Mouse (Mus musculus): ENCODE data around the gene Tunar. TPM values are rescaled to one million over a fixed set of nuclear protein-coding genes. Genes with fewer than 3 reads are reported as not detected.

The Tunar gene
- polyA plus RNA-seq (2014; fragmentation: Illumina TruSeq; extraction: RNeasy Lipid Tissue Mini Kit (QIAGEN cat#74804); ENCODE audit: insufficient read depth, low read depth, low replicate concordance): not detected

GRCm38 (mm10) chr12:105333570-105333969 lies at the start of gene Tunar:
TSS of gene Tunar (plus strand) at chr12:105333870.

Other genes starting within 250 kb of the Tunar start
- not detected for gene Tcl1b2, start 187.9 kb upstream of the Tunar start, polyA plus RNA-seq (2014; fragmentation: Illumina TruSeq; extraction: RNeasy Lipid Tissue Mini Kit (QIAGEN cat#74804); ENCODE audit: insufficient read depth, low read depth, low replicate concordance)
- gene Tcl1b1, start 174.2 kb upstream of the Tunar start, polyA plus RNA-seq (2014; fragmentation: Illumina TruSeq; extraction: RNeasy Lipid Tissue Mini Kit (QIAGEN cat#74804); ENCODE audit: insufficient read depth, low read depth, low replicate concordance): not detected
- gene Tcl1b5, start 157.5 kb upstream of the Tunar start, polyA plus RNA-seq (2014; fragmentation: Illumina TruSeq; extraction: RNeasy Lipid Tissue Mini Kit (QIAGEN cat#74804); ENCODE audit: insufficient read depth, low read depth, low replicate concordance): not detected
- gene Tcl1b3, start 142.8 kb upstream of the Tunar start, polyA plus RNA-seq (2014; fragmentation: Illumina TruSeq; extraction: RNeasy Lipid Tissue Mini Kit (QIAGEN cat#74804); ENCODE audit: insufficient read depth, low read depth, low replicate concordance): not detected
- not detected for gene Tcl1b4, start 131.9 kb upstream of the Tunar start, polyA plus RNA-seq (2014; fragmentation: Illumina TruSeq; extraction: RNeasy Lipid Tissue Mini Kit (QIAGEN cat#74804); ENCODE audit: insufficient read depth, low read depth, low replicate concordance)
- not detected for gene Tcl1, start 111.1 kb upstream of the Tunar start, polyA plus RNA-seq (2014; fragmentation: Illumina TruSeq; extraction: RNeasy Lipid Tissue Mini Kit (QIAGEN cat#74804); ENCODE audit: insufficient read depth, low read depth, low replicate concordance)
- 2.5 TPM for gene D430019H16Rik, start 120.0 kb downstream of the Tunar start, polyA plus RNA-seq (2014; fragmentation: Illumina TruSeq; extraction: RNeasy Lipid Tissue Mini Kit (QIAGEN cat#74804); ENCODE audit: insufficient read depth, low read depth, low replicate concordance)
- gene Bdkrb2, start 229.4 kb downstream of the Tunar start, polyA plus RNA-seq (2014; fragmentation: Illumina TruSeq; extraction: RNeasy Lipid Tissue Mini Kit (QIAGEN cat#74804); ENCODE audit: insufficient read depth, low read depth, low replicate concordance): 2.7 TPM